Mouse (Mus musculus) lung, adult 18-20 months (tissue): ENCODE measurements around the gene Psmd12.

ENCODE experiments used
- DNase-seq, 2 experiments: peaks; one replicate each; pipeline ENCODE4 v3.0.0; 2022; ENCODE audit warnings: mixed read lengths in 2 of 2

Gene Psmd12

DNA sequence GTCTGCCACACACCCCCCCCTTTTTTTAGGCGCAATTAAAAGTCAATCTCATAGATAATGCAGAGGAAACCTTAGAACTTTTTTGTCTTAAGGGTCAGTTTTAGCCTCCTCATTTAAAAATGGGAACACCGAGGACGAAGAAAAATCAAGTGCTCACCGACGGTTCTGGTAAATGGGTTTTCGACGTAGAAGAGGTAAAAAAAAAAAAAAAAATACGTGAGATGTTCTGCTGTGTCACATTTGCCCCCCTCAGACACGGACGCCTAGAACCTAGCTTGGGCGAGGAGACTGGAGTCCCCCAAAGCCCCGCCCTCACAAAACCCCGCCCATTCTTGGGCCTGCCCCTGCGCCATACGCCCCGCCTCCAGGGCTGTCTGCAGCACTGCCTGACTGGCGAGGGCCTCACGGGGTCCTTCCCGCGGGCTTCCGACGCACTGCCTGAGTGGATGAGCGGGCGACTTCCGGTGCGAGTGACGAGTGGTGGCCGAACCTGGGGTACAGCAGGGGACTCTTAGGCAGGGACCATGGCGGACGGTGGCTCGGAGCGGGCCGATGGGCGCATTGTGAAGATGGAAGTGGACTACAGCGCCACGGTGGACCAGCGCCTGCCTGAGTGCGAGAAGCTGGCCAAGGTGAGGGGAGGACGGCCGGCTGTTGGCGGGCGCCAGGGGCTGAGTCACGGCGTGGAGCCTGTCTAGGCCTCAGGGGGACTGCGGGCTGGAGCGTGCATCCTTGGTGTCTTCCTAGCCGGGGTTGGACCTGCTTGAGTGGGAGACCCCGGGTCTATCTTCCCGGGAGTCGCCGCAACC is at the start of gene Psmd12:
Gene Psmd12 (plus strand): TSS at position 432 of the 809 bp plus-strand sequence.
- peak; percentile 93 to 97 for DNase-seq

DNA sequence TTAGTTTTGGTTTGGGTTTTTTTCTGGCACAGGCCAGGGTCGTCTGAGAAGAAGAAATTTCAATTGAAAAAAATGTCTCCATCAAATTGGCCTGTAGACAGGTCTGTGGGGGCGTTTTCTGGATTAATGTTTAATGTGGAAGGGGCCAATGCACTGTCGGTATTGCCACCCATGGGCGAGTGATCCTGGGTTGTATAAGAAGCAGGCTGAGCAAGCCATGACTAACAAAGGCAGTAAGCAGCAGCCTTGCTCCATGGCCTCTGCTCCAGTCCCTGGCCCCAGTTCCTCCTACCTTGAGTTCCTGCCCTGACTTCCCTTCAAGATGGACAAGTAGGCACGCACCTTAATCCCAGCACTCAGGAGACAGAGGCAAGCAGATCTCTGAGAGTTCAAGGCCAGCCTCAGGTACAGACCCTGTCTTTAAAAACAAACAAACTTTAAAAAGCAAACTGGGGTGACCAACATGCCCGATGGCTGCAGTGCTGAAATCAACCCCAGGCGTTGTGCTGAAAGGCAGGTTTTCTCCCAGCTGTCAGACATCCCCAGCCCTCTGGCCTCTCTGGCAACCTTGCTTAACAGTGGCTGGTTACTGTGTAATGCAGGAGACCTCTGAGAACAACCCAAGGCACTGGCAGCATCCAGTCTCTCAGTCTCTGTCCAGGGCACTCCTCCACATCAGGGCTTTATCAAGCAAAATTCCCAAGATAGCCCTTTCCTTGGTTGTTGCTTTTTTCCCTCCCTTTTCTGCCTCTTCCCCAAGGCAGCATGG is 47.9 kb upstream of the Psmd12 start:
- DNase-seq = no peak

DNA sequence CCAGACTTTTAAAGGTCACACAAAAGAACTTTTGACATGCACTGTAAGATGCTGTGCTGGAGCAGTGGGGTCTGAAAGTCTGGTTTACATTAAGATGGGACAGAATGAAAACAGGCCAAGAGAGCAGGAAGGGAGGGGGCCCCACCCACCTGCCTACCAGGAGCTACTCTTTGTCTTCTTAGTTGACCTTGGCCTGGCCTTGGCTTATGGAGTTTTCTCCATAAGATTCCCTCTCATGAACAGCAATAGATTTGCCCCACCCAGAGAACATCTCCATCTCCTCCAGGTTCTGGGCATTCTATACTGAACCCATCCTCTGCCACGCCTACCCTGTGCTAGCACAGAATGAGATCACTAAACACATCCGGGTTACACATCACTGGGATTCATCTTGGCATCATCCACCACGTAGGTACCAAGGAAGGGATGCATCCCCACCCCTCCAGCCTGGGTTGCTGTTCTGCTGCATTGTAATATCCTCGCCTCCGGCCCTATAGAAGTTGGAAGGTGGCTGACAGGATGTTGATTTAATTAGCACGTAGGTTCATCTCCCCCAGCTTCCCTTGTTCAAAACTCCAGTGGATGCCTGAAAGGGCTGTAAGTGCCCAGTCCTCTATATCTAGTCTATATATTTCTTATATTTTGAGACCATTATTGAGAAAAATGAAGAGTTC is 43.4 kb upstream of the Psmd12 start:
- DNase-seq = peak in 1 of 2 experiments; percentile 11

DNA sequence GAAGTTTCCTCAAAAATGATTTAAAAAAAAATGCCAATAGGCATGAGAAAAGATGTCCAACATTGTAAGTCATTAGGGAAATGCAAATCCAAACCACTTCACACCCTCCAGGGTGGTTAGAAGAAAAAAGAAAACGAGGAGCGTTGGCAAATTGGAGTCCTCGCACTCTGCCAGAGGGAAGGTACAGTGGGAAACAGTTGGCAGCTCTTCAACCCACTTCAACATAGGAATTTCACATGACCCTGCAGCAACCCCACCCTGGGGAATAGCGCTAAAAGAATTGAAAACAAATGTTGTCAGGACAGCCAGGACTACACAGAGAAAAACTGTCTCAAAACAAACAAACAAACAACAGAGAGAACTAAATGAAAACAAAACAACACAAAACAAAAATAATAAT is 41.6 kb upstream of the Psmd12 start:
- no peak for DNase-seq

GRCm38 (mm10) chr11:107438140-107438539 is 41.1 kb upstream of the Psmd12 start:
- DNase-seq = no peak

DNA sequence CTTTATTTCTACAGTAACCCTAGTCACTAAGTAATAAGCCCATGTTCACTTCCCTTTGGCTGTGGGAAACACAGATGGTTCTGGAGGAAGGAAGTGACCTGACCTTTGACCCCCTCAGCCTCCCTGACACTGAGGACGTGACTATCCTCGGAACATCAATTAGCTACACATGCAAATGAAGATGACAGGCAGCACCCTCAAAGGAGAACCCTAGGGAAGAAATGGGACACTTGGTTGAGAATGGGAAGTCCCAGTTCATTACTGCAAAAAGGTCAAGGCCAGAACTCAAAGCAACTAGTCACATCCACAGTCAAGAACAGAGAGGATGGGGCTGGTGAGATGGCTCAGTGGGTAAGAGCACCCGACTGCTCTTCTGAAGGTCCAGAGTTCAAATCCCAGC is 38.2 kb upstream of the Psmd12 start:
- no peak for DNase-seq

DNA sequence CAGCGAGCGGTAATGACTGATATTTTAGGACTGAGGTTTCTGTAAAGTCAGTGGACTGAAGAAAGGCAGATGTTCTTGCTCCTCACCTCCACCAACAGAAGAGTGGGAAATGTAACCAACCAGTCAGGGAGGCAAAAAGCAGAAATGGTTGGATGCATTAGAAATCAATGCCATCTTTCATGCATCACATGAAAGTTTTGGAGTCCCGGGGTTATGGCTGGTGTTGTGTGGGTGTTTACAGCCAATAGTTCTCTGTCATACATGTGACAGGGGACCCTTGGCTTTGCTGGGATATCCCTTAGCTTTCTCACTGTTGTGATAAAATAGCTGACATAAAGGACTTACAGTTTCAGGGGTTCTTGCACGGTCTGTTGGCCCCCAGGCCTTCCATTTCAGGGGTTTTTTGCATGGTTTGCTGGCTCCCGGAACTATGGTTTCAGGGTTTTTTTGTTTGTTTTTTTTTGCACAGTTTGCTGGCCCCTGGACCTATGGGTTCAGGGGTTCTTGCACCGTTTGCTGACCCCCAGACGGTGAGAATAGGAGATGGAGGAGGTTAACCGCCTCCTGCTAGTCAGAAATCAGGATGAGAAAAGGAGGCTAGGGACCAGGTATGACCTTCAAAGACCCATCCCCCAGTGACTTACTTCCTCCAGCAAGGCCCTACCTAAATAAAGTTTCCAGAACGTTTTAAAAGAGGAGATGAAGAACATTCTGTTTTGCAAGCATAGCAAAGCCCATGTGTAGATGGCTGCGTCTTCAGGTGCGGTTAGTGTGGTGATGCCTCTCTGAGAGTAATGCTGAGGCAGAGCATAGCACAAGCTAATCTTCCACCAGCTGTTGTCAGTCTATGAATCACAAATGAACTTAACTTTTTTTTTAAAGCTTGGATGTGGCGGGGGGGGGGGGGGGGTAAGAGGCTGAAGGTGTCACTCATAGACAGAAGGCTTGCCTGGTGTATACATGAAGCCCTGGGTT is 35.9 kb upstream of the Psmd12 start:
- DNase-seq = no peak

GRCm38 (mm10) chr11:107445683-107446082 is 33.6 kb upstream of the Psmd12 start:
- no peak for DNase-seq

- no peak for DNase-seq
Measured at GRCm38 (mm10) chr11:107446650-107447049, 32.6 kb upstream of the Psmd12 start.

- DNase-seq = peak; percentile 36 to 38
Measured at GRCm38 (mm10) chr11:107447349-107447748, 31.9 kb upstream of the Psmd12 start.

GRCm38 (mm10) chr11:107447915-107448314 is 31.4 kb upstream of the Psmd12 start:
- no peak for DNase-seq

DNA sequence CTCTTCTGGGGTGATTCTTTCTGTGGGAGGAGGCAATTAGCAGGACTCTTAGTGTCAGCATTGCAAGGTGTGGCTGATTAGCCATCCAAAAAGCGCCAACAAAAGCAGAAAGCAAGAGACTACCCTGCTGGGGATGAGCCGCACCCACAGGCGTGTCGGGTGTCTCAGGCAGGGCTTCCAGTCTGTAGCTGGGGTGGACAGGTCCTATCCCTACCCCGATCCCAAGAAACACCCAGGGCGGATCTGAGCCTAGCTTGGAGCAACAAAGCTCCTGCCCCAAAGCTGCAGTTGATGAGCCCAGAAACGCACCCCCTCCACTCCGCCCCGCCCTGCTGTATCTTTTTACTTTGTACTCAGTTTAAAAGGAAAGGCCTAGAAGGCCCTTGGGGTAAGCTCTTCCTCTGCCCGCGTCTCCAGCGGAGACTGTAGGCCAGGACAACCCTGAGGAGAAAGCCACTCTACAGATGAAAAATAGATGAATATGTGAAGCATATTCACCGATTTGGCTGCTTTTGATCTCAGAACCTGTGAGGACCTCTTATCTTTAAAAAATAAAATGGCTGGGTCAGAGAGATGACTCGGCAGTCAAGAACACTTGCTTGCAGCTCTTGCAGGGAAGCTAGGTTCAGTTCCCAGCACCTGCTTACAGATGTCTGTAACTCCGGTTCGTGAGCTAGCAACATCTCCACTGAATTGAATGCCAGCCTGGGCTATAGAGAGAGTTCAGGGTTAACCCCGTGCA is 29.9 kb upstream of the Psmd12 start:
- peak in 1 of 2 experiments; percentile 29 for DNase-seq

GRCm38 (mm10) chr11:107450097-107450496 is 29.2 kb upstream of the Psmd12 start:
- no peak for DNase-seq

DNA sequence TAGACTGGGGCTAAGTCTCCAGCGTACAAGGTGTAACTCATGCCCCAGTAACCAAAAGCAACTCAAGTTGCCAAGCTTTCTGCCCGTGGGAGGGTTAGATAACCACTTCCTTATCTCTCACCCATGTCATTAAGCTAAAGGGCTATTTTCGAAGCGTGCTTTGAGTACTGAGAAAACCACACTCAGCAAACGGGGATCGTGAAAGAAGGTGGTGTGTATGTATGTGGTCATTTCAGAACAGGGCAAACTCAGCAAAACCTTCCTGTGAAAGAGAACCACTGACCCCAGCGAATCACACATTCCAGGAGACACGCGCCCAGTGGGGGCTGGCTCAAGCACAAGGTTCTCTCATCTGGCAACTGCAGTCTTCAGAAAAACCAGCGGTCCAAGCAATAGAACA is 28.2 kb upstream of the Psmd12 start:
- peak; percentile 32 to 40 for DNase-seq

GRCm38 (mm10) chr11:107452053-107452452 is 27.2 kb upstream of the Psmd12 start:
- DNase-seq = no peak

GRCm38 (mm10) chr11:107454546-107455462 is 24.5 kb upstream of the Psmd12 start:
- DNase-seq = peak in 1 of 2 experiments; percentile 24

DNA sequence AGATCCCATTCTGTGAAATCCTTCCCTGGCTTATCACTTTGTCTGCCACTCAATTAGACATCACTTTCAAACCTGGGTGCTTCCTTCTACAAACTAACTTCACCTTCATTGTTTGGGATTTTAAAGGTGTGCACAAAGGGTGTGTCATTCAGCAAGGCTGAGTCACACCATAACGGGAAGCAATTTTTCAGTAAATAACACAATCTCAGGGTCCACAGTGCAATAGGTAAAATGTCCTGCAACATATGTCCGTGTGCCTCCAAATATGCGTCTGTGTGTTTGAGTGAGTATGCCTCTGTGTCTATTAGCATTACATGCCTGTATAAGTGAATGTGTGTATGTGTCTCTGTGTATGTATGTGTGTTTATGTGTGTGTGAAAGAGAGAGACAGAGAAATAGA is 22.0 kb upstream of the Psmd12 start:
- no peak for DNase-seq

DNA sequence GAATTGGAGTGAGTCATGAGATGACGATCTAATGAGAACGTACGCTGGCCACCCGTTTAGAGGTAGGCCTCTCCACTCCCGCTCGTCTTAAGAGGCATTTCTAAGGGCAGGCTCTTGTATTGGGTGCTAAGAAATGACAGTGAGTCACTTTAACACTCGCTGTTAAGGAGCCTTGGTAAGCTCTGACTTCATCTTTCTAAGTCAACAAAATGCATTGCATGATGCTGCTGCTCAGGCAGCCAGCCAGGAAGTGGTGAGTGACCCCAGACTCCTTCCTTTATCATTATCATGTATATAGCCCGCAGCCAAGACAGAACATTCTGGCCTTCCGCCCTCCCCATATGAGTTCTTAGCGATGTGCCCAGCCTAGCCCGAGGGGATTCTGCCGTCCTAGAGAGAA is 21.0 kb upstream of the Psmd12 start:
- DNase-seq = no peak

DNA sequence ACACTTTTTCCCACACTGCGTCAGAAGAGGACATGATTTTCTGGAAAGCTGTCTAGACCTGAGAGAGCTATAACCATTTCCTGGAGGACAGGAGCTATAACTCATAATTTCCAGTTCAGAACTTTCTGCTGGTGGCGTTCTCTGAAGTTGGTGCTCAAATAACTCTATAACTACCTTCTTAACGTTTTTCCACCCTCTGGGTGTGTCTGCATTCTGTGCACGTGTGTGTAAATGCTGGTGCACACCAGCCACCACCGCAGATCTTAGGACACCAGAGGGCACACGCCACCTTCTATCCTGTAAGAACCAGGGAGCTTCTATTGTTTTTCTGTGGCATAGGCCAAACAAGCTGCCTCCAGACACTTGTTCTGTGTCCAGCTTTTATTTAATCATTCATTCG is 20.3 kb upstream of the Psmd12 start:
- no peak for DNase-seq

GRCm38 (mm10) chr11:107459828-107460227 is 19.5 kb upstream of the Psmd12 start:
- DNase-seq = no peak
